Comparison of ENCODE assay signal across 8 mouse cellular contexts in the genomic region with DNA sequence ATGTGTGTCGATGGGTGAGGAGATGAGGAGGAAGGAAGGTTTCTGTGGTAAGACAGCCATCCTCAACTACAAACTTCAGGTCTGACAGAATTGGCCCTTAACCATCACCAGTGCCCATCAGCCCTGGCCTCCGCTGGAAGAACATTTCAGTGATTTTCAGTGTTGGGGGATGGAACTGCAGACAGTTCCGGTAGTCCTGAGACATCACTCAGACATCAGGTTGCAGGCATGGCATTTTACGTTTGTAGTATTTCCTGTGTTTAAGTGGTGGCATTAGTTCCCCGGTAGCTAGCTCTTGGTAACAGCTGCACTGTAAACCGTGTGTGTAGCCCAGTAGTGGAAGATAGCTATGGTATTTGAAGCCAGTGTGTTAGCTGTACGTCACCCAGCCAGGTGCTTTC. TPM values are rescaled to one million over a fixed set of nuclear protein-coding genes. Genes with fewer than 3 reads are reported as not detected.
A peak's percentile ranks its signal among the peaks of the same experiment; 100 is the strongest.
DNase-seq lines count a peak whose midpoint lies in the region; ATAC-seq and TF ChIP-seq lines count a peak whose summit lies in the region.

No protein-coding gene starts in this region.

- no peak for TF ChIP-seq CTCF in layer of hippocampus, adult 2 months (conservative IDR thresholded peaks at IDR 0.05)

- H3K4me3 ChIP-seq in layer of hippocampus, adult 2 months: peak overlapping the region; percentile 94
- H3K4me3 ChIP-seq in embryonic facial prominence, embryonic 15.5 days (replicated peaks): peak overlapping the region; percentile 98
- peak overlapping the region; percentile 86 for H3K4me3 ChIP-seq in limb, embryonic 12.5 days (replicated peaks)

- WGBS in embryonic facial prominence, embryonic 15.5 days: 21% methylated on average over 7 of the region's 7 CpGs
- 34% methylated on average over 7 of the region's 7 CpGs for WGBS in limb, embryonic 12.5 days

- no peak for DNase-seq in layer of hippocampus, adult 2 months (ENCODE audit: low spot score in 2 of 2)
- no peak for DNase-seq in layer of hippocampus, postnatal 10 days (ENCODE audit: low spot score in 2 of 2)
- peak; percentile 71 for DNase-seq in splenic B cell, adult 2 months (ENCODE audit: low read depth, low spot score)
- DNase-seq in frontal cortex, adult 2 months (ENCODE audit: extremely low spot score in 1 of 2, low spot score in 1 of 2): no peak
- DNase-seq in right cerebral cortex, postnatal 4 days: no peak
- no peak for DNase-seq in spleen, postnatal 4 days (ENCODE audit: low spot score in 2 of 2)

- no peaks in the 10 kb centered on the region for H3K27me3 ChIP-seq in embryonic facial prominence, embryonic 15.5 days
- no peaks in the 10 kb centered on the region for H3K27me3 ChIP-seq in limb, embryonic 12.5 days
- no peaks in the 10 kb centered on the region for H3K27me3 ChIP-seq in splenic B cell, adult 2 months (ENCODE audit: control insufficient read depth, insufficient read depth, low read length, poor library complexity, severe bottlenecking)

- peak overlapping the region; percentile 64; the same call in 1 of the 2 replicates for H3K27ac ChIP-seq in layer of hippocampus, adult 2 months
- H3K27ac ChIP-seq in embryonic facial prominence, embryonic 15.5 days (replicated peaks): no peak overlapping the region
- H3K27ac ChIP-seq in limb, embryonic 12.5 days: no peak overlapping the region

- H3K4me2 ChIP-seq in embryonic facial prominence, embryonic 15.5 days (replicated peaks): peak overlapping the region; percentile 94
- peak overlapping the region; percentile 94 for H3K4me2 ChIP-seq in limb, embryonic 12.5 days

- H3K9me3 ChIP-seq in embryonic facial prominence, embryonic 15.5 days (replicated peaks): no peaks in the 10 kb centered on the region
- no peaks in the 10 kb centered on the region for H3K9me3 ChIP-seq in limb, embryonic 12.5 days

- peak overlapping the region; percentile 4; the same call in 1 of the 2 replicates for H3K9ac ChIP-seq in embryonic facial prominence, embryonic 15.5 days
- H3K9ac ChIP-seq in limb, embryonic 12.5 days (replicated peaks): peak overlapping the region; percentile 99

- peaks cover 57% of the 10 kb centered on the region for H3K4me1 ChIP-seq in embryonic facial prominence, embryonic 15.5 days
- H3K4me1 ChIP-seq in limb, embryonic 12.5 days (replicated peaks): peaks cover 49% of the 10 kb centered on the region

- peaks cover 20% of the 10 kb centered on the region; the same call in 1 of the 2 replicates for H3K36me3 ChIP-seq in embryonic facial prominence, embryonic 15.5 days
- peaks cover 46% of the 10 kb centered on the region for H3K36me3 ChIP-seq in limb, embryonic 12.5 days
- H3K36me3 ChIP-seq in splenic B cell, adult 2 months (ENCODE audit: control insufficient read depth, insufficient read depth, low read length, poor library complexity, severe bottlenecking): no peaks in the 10 kb centered on the region

- no peak for ATAC-seq in embryonic facial prominence, embryonic 15.5 days (ENCODE audit: insufficient number of reproducible peaks, low FRiP score, low TSS enrichment, low read depth)
- ATAC-seq in limb, embryonic 12.5 days (ENCODE audit: insufficient number of reproducible peaks, insufficient read depth, low FRiP score, low TSS enrichment, low read depth): no peak

RNA-seq across cellular contexts. Expression of gene Plcg1, which starts 2.0 kb away (rescaled TPM):
- total RNA-seq in layer of hippocampus, adult 2 months (2021): 100 to 1,000 TPM; 103 to 108 TPM
- 100 to 1,000 TPM; 121 to 137 TPM for total RNA-seq in layer of hippocampus, postnatal 10 days (2021)
- polyA plus RNA-seq in embryonic facial prominence, embryonic 15.5 days (2015; fragmentation: Nextera tagmentation; extraction: Ambion mirVana): 49.2 and 54.4 TPM in 2 replicates
- polyA plus RNA-seq in limb, embryonic 12.5 days (2016; fragmentation: Nextera tagmentation; extraction: Ambion mirVana): 106 and 111 TPM in 2 replicates
- 81.3 and 91.3 TPM in 2 replicates for polyA plus RNA-seq in frontal cortex, adult 2 months (2012; rRNA removed)
